Mouse (Mus musculus): ENCODE measurements around the gene Otulin. TPM values are rescaled to one million over a fixed set of nuclear protein-coding genes. Genes with fewer than 3 reads are reported as not detected.

Gene Otulin
- polyA plus RNA-seq, 1 experiment, result 16.4 TPM

GRCm38 (mm10) chr15:27665392-27665911, 35.0 kb upstream of the Otulin start:
- Histone ChIP-seq H3K4me1 (ENCODE audit: control insufficient read depth, insufficient read depth, insufficient read length, low read length) (no peaks in the 10 kb centered on the region), H3K27ac (replicated peaks; ENCODE audit: low read depth, low read length) (peak overlapping the region; percentile 22; the same call in 1 of the 2 replicates), H3K4me3 (ENCODE audit: insufficient read depth, low read depth, low read length) (0 out of 2 replicates have a peak overlapping the region, but pooled peaks have one; percentile 8)

DNA sequence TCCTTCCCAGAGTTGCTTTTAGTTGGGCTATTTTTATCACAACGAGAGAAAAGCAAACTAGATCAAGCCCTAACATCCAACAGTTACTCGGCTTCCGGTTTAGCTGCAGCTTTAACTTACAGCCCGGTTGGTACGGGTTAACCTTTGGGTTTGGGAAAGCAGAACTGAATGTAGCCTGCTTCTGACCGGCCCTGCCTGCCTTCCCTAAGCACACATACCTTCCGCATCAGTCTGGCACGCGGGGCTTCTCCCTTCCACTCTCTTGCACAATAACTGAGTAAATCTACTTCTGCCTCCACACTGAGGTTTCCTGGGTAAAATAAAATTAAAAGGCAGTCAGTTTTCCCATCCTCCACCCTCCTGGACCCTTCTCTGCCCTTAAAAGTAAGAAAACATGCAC, 33.6 kb upstream of the Otulin start:
- H3K4me1 ChIP-seq (ENCODE audit: control insufficient read depth, insufficient read depth, insufficient read length, low read length), result no peaks in the 10 kb centered on the region
- H3K27ac ChIP-seq (replicated peaks; ENCODE audit: low read depth, low read length), result peak overlapping the region; percentile 29; the same call in 1 of the 2 replicates
- no peak overlapping the region for H3K4me3 ChIP-seq (ENCODE audit: insufficient read depth, low read depth, low read length)

- Histone ChIP-seq H3K4me3 (ENCODE audit: insufficient read depth, low read depth, low read length) (no peak overlapping the region), H3K27ac (replicated peaks; ENCODE audit: low read depth, low read length) (no peak overlapping the region), H3K4me1 (ENCODE audit: control insufficient read depth, insufficient read depth, insufficient read length, low read length) (no peaks in the 10 kb centered on the region)
Observed at GRCm38 (mm10) chr15:27662699-27663098, 32.2 kb upstream of the Otulin start.

GRCm38 (mm10) chr15:27661696-27662095, 31.2 kb upstream of the Otulin start:
- H3K27ac ChIP-seq (replicated peaks; ENCODE audit: low read depth, low read length), result no peak overlapping the region
- no peaks in the 10 kb centered on the region for H3K4me1 ChIP-seq (ENCODE audit: control insufficient read depth, insufficient read depth, insufficient read length, low read length)
- no peak overlapping the region for H3K4me3 ChIP-seq (ENCODE audit: insufficient read depth, low read depth, low read length)

DNA sequence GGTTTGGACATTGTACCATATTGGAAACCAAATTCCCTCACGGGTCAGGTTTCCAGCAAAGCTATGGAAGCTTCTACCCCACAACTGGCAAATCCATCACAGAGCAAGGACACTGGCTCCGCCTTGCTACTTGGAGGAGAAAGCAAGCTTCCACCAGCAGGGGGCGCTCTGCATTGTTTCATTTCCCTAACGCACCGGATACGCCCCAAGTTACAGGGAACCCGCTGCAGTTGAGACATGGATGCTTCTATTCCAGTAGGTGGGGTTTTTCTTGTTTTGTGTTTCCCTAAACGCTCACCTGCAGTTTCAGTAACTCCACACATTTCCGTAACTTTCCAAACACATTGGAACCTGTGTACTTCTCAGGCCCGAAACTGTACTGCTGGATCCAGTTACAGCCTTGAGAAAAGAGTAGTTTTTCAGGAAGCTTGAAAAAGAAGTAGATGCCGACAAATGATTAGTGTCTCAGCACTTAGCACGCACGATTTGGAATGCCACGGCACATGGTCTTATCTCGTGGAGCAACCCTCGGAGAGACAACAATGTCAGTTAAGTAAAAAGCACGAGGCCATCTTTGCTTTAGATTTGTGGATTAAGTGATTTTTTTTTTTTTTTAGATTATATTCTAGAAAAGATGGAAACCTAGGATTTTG, 29.2 kb upstream of the Otulin start:
- Histone ChIP-seq H3K4me1 (ENCODE audit: control insufficient read depth, insufficient read depth, insufficient read length, low read length) (no peaks in the 10 kb centered on the region), H3K27ac (replicated peaks; ENCODE audit: low read depth, low read length) (no peak overlapping the region), H3K4me3 (ENCODE audit: insufficient read depth, low read depth, low read length) (no peak overlapping the region)

GRCm38 (mm10) chr15:27659143-27659542, 28.6 kb upstream of the Otulin start:
- Histone ChIP-seq H3K4me1 (ENCODE audit: control insufficient read depth, insufficient read depth, insufficient read length, low read length) (no peaks in the 10 kb centered on the region), H3K4me3 (ENCODE audit: insufficient read depth, low read depth, low read length) (no peak overlapping the region), H3K27ac (replicated peaks; ENCODE audit: low read depth, low read length) (no peak overlapping the region)

- H3K4me3 ChIP-seq (ENCODE audit: insufficient read depth, low read depth, low read length), result no peak overlapping the region
Observed at GRCm38 (mm10) chr15:27658356-27658755, 27.9 kb upstream of the Otulin start.

DNA sequence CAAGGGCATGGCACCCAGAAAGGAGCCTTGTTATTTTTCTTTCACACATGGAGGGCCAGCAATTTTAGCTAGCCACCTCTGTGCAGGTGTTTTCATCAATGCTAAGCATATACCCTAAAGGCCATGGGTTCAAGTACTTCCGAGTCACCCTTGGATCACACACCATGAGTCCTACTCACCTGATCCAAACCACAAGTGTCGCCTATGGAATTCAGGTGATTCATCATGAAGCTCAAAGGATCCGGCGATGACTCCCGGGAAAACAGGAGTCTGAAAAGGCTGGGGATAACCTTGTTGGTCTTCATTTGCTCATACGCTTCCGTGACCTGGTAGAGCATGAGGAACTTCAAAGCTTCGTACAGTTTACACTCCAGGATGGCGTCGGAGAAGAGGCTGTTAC, 27.4 kb upstream of the Otulin start:
- no peak overlapping the region for H3K4me3 ChIP-seq (ENCODE audit: insufficient read depth, low read depth, low read length)
- H3K4me1 ChIP-seq (ENCODE audit: control insufficient read depth, insufficient read depth, insufficient read length, low read length), result no peaks in the 10 kb centered on the region
- no peak overlapping the region for H3K27ac ChIP-seq (replicated peaks; ENCODE audit: low read depth, low read length)

More at GRCm38 (mm10) chr15:27658356-27658755, 27.9 kb upstream of the Otulin start:
- no peaks in the 10 kb centered on the region for H3K4me1 ChIP-seq (ENCODE audit: control insufficient read depth, insufficient read depth, insufficient read length, low read length)
- no peak overlapping the region for H3K27ac ChIP-seq (replicated peaks; ENCODE audit: low read depth, low read length)

- Histone ChIP-seq H3K4me3 (ENCODE audit: insufficient read depth, low read depth, low read length) (no peak overlapping the region), H3K4me1 (ENCODE audit: control insufficient read depth, insufficient read depth, insufficient read length, low read length) (no peaks in the 10 kb centered on the region), H3K27ac (replicated peaks; ENCODE audit: low read depth, low read length) (no peak overlapping the region)
Observed at GRCm38 (mm10) chr15:27656626-27657025, 26.1 kb upstream of the Otulin start.

GRCm38 (mm10) chr15:27655015-27655414, 24.5 kb upstream of the Otulin start:
- Histone ChIP-seq H3K4me3 (ENCODE audit: insufficient read depth, low read depth, low read length) (no peak overlapping the region), H3K4me1 (ENCODE audit: control insufficient read depth, insufficient read depth, insufficient read length, low read length) (no peaks in the 10 kb centered on the region), H3K27ac (replicated peaks; ENCODE audit: low read depth, low read length) (no peak overlapping the region)

DNA sequence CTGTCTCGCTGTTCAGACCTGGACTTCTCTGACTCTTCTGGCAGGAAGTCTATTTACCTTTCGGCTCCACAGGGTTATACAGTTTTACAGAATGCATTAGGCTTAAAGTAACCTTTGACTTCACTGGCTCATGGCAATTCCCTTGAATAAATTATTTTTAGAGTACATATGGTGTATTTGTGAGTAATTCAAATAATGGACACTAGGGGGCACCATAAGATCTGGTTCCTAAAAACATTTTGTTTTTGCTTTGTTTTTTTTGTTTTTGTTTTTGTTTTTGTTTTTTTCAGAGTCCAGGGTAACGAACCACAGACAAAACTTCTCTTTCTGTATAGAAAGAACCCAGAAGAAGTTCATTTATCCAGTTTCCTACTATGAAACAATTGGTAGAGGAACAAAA, 17.2 kb upstream of the Otulin start:
- no peak overlapping the region for H3K4me3 ChIP-seq (ENCODE audit: insufficient read depth, low read depth, low read length)
- H3K4me1 ChIP-seq (ENCODE audit: control insufficient read depth, insufficient read depth, insufficient read length, low read length), result no peaks in the 10 kb centered on the region
- no peak overlapping the region for H3K27ac ChIP-seq (replicated peaks; ENCODE audit: low read depth, low read length)

DNA sequence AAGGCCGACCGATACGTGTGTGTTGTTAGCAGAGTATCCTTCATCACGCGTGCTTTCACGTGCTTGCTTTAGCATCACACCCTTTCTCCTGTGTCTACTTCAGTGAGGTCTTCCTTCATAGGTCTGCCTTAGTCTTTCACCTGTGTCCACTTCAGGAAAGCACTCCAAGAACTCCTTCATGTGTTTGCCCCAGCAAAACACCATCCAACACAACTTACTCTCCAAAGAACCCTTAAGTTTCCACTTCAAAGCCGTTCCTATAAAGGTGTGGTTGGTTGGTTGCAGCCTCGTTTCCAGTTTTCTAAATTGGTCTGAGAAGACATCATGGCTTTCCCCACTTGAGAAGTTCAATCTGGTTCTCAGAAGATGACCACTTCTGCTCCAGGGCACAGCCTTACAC, 16.2 kb upstream of the Otulin start:
- no peaks in the 10 kb centered on the region for H3K4me1 ChIP-seq (ENCODE audit: control insufficient read depth, insufficient read depth, insufficient read length, low read length)

GRCm38 (mm10) chr15:27645250-27645649, 14.8 kb upstream of the Otulin start:
- Histone ChIP-seq H3K4me1 (ENCODE audit: control insufficient read depth, insufficient read depth, insufficient read length, low read length) (no peaks in the 10 kb centered on the region), H3K27ac (replicated peaks; ENCODE audit: low read depth, low read length) (no peak overlapping the region), H3K4me3 (ENCODE audit: insufficient read depth, low read depth, low read length) (no peak overlapping the region)

More for the DNA sequence above, 16.2 kb upstream of the Otulin start:
- no peak overlapping the region for H3K4me3 ChIP-seq (ENCODE audit: insufficient read depth, low read depth, low read length)
- H3K27ac ChIP-seq (replicated peaks; ENCODE audit: low read depth, low read length), result no peak overlapping the region

DNA sequence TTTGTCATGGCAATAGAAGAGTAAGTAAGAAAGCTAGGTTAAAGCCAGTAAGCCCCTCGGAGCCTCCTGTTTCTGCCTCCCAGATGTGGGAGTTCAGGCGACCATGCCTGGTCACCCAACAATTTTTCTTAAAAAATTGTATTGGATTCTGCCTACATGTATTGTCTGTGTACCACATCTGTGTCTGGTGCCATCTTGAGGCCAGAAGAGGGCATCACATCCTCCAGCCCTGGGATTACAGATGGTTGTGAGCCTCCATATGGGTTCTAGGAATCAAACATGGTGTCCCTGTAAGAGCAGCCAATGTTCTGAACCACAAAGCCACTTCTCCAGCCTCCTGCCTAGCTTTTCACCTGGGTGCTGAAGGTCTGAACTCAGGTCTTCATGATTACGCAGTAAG, 12.4 kb upstream of the Otulin start:
- H3K4me1 ChIP-seq (ENCODE audit: control insufficient read depth, insufficient read depth, insufficient read length, low read length), result no peaks in the 10 kb centered on the region
- H3K4me3 ChIP-seq (ENCODE audit: insufficient read depth, low read depth, low read length), result no peak overlapping the region
- no peak overlapping the region for H3K27ac ChIP-seq (replicated peaks; ENCODE audit: low read depth, low read length)

GRCm38 (mm10) chr15:27641171-27641570, 10.7 kb upstream of the Otulin start:
- Histone ChIP-seq H3K4me3 (ENCODE audit: insufficient read depth, low read depth, low read length) (no peak overlapping the region), H3K27ac (replicated peaks; ENCODE audit: low read depth, low read length) (no peak overlapping the region), H3K4me1 (ENCODE audit: control insufficient read depth, insufficient read depth, insufficient read length, low read length) (no peaks in the 10 kb centered on the region)

Measured in brown adipose tissue, adult 24 weeks (tissue).